Mouse (Mus musculus): Measurements from ENCODE around the gene Kdm2a.

DNA sequence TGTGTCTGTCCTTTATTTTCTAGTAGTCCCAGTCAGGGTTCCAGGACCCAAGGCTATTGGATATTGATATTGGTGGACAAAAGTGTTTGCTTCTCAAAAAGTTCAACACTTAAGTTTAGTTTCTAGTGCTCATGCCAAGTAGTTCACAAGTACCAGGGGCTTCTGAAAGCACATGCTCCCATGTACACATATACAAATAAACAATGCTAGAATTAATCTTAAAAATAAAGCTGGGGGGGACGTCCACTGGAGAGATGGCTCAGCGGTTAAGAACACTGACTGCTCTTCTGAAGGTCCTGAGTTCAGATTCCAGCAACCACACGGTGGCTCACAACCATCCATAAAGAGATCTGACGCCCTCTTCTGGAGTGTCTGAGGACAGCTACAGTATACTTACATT lies 13.1 kb downstream of the Kdm2a start:
- no peak for TF ChIP-seq POLR2A (IDR thresholded peaks at IDR 0.05; ENCODE audit: insufficient read depth, low read length)
- TF ChIP-seq CTCF (IDR thresholded peaks at IDR 0.05; ENCODE audit: low read depth, low read length), result no peak
- TF ChIP-seq EP300 (IDR thresholded peaks at IDR 0.05; ENCODE audit: insufficient read depth, low read depth, low read length), result no peak
